Mouse (Mus musculus) CH12.LX (cell line): ENCODE measurements around the gene Tmem59l. TPM values are rescaled to one million over a fixed set of nuclear protein-coding genes. Genes with fewer than 3 reads are reported as not detected.

ENCODE experiments used
- DNase-seq: peaks from one replicate; pipeline ENCODE4 v3.0.0-alpha.2; 2013; ENCODE audit errors: extremely low read depth
- H3K27ac ChIP-seq: 2 replicates; pipeline ENCODE4 v1.5.1; 2012; ENCODE audit warnings: low read depth, mild to moderate bottlenecking, control low read depth, moderate library complexity; ENCODE audit not compliant: insufficient read depth
- H3K27me3 ChIP-seq: replicated peaks from 2 replicates; pipeline ENCODE3; 2012; ENCODE audit warnings: inconsistent platforms
- H3K36me3 ChIP-seq, 2 experiments: replicated peaks in 1 of 2; 2 replicates each; pipeline versions ENCODE3 to v1.6.1; 2012; ENCODE audit warnings: inconsistent platforms in 1 of 2, low read length in 1 of 2, mild to moderate bottlenecking in 1 of 2, mixed read lengths in 1 of 2, moderate library complexity in 1 of 2; ENCODE audit not compliant: control insufficient read depth in 1 of 2, insufficient read depth in 1 of 2
- H3K4me1 ChIP-seq, 2 experiments: 2 replicates each; pipeline ENCODE4 v1.6.1; 2012; ENCODE audit warnings: inconsistent platforms in 1 of 2, moderate library complexity in 1 of 2; ENCODE audit not compliant: insufficient read depth in 2 of 2, control insufficient read depth in 1 of 2
- H3K4me2 ChIP-seq: 2 replicates; pipeline ENCODE4 v1.6.1; 2012; ENCODE audit warnings: low read depth, mild to moderate bottlenecking, control low read depth; ENCODE audit not compliant: poor library complexity, insufficient read depth, severe bottlenecking
- H3K4me3 ChIP-seq, 3 experiments: fragments of 150-350 bp in 1 of 3; sonication (generic) in 1 of 3; replicated peaks in 1 of 3; 2 replicates each; pipeline versions ENCODE3 to v1.5.1; 2011 to 2012; ENCODE audit warnings: low read depth in 2 of 3, low read length in 2 of 3, mild to moderate bottlenecking in 2 of 3, moderate library complexity in 2 of 3, control low read depth in 1 of 3, improper control_type of control experiment in 1 of 3, inconsistent platforms in 1 of 3, mixed read lengths in 1 of 3; ENCODE audit not compliant: poor library complexity in 1 of 3
- H3K79me2 ChIP-seq: replicated peaks from 2 replicates; pipeline ENCODE4 v1.6.1; 2012; ENCODE audit warnings: mild to moderate bottlenecking, moderate library complexity; ENCODE audit not compliant: control insufficient read depth, poor library complexity, insufficient read depth, severe bottlenecking; ENCODE audit errors: extremely low read depth
- H3K9ac ChIP-seq: 2 replicates; pipeline ENCODE4 v1.6.1; 2012; ENCODE audit warnings: low read depth, mild to moderate bottlenecking, control low read depth, moderate library complexity; ENCODE audit not compliant: insufficient read depth
- H3K9me3 ChIP-seq: replicated peaks from 2 replicates; pipeline ENCODE3; 2012; ENCODE audit warnings: low read length, inconsistent platforms, mixed read lengths
- CHD1 ChIP-seq: IDR thresholded peaks from 2 replicates; pipeline ENCODE4 v1.6.1; 2012; ENCODE audit warnings: low read depth, low read length, improper control_type of control experiment, inconsistent platforms
- CTCF ChIP-seq, 2 experiments: IDR thresholded peaks in 1 of 2; conservative IDR thresholded peaks in 1 of 2; 2 replicates each; pipeline ENCODE4 v1.5.1; 2011 to 2012; ENCODE audit warnings: low read depth in 2 of 2, low read length in 2 of 2, improper control_type of control experiment in 1 of 2, inconsistent platforms in 1 of 2, mild to moderate bottlenecking in 1 of 2, moderate library complexity in 1 of 2
- E2F4 ChIP-seq: IDR thresholded peaks from 2 replicates; pipeline ENCODE4 v1.6.1; 2011; ENCODE audit warnings: low read depth, low read length, improper control_type of control experiment; ENCODE audit not compliant: insufficient replicate concordance
- ELF1 ChIP-seq: IDR thresholded peaks from 2 replicates; pipeline ENCODE4 v1.6.1; 2014; ENCODE audit warnings: low read depth, mild to moderate bottlenecking, inconsistent platforms, low read length, improper control_type of control experiment
- ETS1 ChIP-seq: conservative IDR thresholded peaks from 2 replicates; pipeline ENCODE4 v1.6.1; 2012; ENCODE audit warnings: low read depth, mild to moderate bottlenecking, inconsistent platforms, low read length, improper control_type of control experiment, moderate library complexity
- GABPA ChIP-seq: IDR thresholded peaks from 2 replicates; pipeline ENCODE4 v1.6.1; 2012; ENCODE audit warnings: low read depth, low read length, improper control_type of control experiment, inconsistent platforms; ENCODE audit not compliant: insufficient replicate concordance
- KAT2A ChIP-seq: IDR thresholded peaks from 2 replicates; pipeline ENCODE4 v1.6.1; 2012; ENCODE audit warnings: low read length, improper control_type of control experiment, inconsistent platforms; ENCODE audit not compliant: insufficient replicate concordance
- MXI1 ChIP-seq: IDR thresholded peaks from 2 replicates; pipeline ENCODE4 v1.6.1; 2011; ENCODE audit warnings: mild to moderate bottlenecking, low read depth, low read length, improper control_type of control experiment
- MYC ChIP-seq: IDR thresholded peaks from 2 replicates; pipeline ENCODE4 v1.6.1; 2011; ENCODE audit warnings: low read depth, mild to moderate bottlenecking, improper control_type of control experiment, low read length
- NRF1 ChIP-seq: IDR thresholded peaks from 2 replicates; pipeline ENCODE4 v1.6.1; 2014; ENCODE audit warnings: low read depth, mild to moderate bottlenecking, inconsistent platforms, low read length, improper control_type of control experiment, moderate library complexity
- PAX5 ChIP-seq: IDR thresholded peaks from 2 replicates; pipeline ENCODE4 v1.6.1; 2012; ENCODE audit warnings: low read length, inconsistent platforms, mixed read lengths
- POLR2AphosphoS2 ChIP-seq: IDR thresholded peaks from 2 replicates; pipeline ENCODE4 v1.6.1; 2011; ENCODE audit warnings: low read depth, low read length, improper control_type of control experiment
- SIN3A ChIP-seq: IDR thresholded peaks from 2 replicates; pipeline ENCODE4 v1.6.1; 2012; ENCODE audit warnings: low read length, improper control_type of control experiment, inconsistent platforms
- TCF12 ChIP-seq: IDR thresholded peaks from 2 replicates; pipeline ENCODE4 v1.6.1; 2014; ENCODE audit warnings: low read depth, mild to moderate bottlenecking, inconsistent platforms, low read length, improper control_type of control experiment
- ZC3H11A ChIP-seq: IDR thresholded peaks from 2 replicates; pipeline ENCODE4 v1.6.1; 2012; ENCODE audit warnings: low read depth, mild to moderate bottlenecking, inconsistent platforms, low read length, improper control_type of control experiment
- ZNF384 ChIP-seq: IDR thresholded peaks from 2 replicates; pipeline ENCODE4 v1.6.1; 2012; ENCODE audit warnings: low read depth, low read length, improper control_type of control experiment, inconsistent platforms
- dilution Hi-C: fragments of 300-500 bp; cut with MboI; formaldehyde crosslinking; loops from 2 replicates; pipeline ENCODE4 v1.14.3; 2020; ENCODE audit warnings: low sequenced_read_pairs; ENCODE audit not compliant: extremely low pct_unique_long_range_greater_than_20kb, extremely low pct_ligation_motif_present
- in situ Hi-C: fragments of 300-500 bp; cut with MboI; formaldehyde crosslinking; loops from 3 replicates; pipeline ENCODE4 v1.14.3; 2019; ENCODE audit warnings: low sequenced_read_pairs, low pct_ligation_motif_present, low pct_unique_long_range_greater_than_20kb, mixed read lengths
- polyA plus RNA-seq: library from polyadenylated mRNA; unstranded; fragments of >175 nt; gene quantifications from 2 replicates; pipeline ENCODE4 v1.2.1, GENCODE M21; 2012; ENCODE audit warnings: low read depth; ENCODE audit not compliant: insufficient read length
- total RNA-seq, 2 experiments: library from RNA; depleted of rRNA; stranded (reverse); fragments of 300-350 nt in 1 of 2; fragments of >200 nt in 1 of 2; gene quantifications; 2 replicates each; pipeline ENCODE4 v1.2.3; 2012 to 2014

The Tmem59l gene
- total and polyA plus RNA-seq, 3 experiments: not detected

DNA sequence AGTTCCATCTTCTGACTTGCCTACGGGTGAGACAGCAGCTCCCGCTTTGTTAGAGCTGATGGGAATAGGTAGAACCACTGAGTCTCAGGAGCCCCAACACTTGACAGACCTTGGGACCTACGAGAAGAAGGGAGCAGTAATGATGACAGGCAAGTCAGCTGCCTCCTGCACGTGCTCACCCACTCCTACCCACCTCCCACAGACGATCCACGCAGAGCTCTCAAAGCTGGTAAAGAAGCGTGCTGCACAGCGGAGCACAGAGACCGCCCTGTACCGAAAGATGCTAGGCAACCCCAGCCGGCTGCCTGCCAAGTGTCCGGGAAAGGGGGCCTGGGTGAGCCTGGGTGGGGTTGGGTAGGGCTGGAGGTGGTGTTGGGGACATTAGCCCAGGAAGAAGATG lies 47.1 kb upstream of the Tmem59l start:
- Histone ChIP-seq H3K9me3 (no peaks in the 10 kb centered on the region), H3K79me2 (peaks cover under 1% of the 10 kb centered on the region; the same call in 1 of the 2 replicates), H3K4me3 (no peak overlapping the region), H3K36me3 (peaks cover 64 to 79% of the 10 kb centered on the region in 2 experiments), H3K27ac (no peak overlapping the region), H3K27me3 (no peaks in the 10 kb centered on the region), H3K4me1 (peaks cover 2 to 25% of the 10 kb centered on the region in 2 experiments), H3K4me2 (no peak overlapping the region), H3K9ac (no peak overlapping the region)
- in situ Hi-C loops: no loop called here
- dilution Hi-C loops: no loop called here
- no peak for TF ChIP-seq ETS1
- TF ChIP-seq MXI1: no peak
- no peak for TF ChIP-seq GABPA
- TF ChIP-seq SIN3A: no peak
- no peak for TF ChIP-seq TCF12
- TF ChIP-seq MYC: no peak
- TF ChIP-seq ZC3H11A: no peak
- TF ChIP-seq E2F4: no peak
- no peak for TF ChIP-seq NRF1
- no peak for TF ChIP-seq ELF1
- TF ChIP-seq POLR2AphosphoS2: no peak
- no peak for TF ChIP-seq ZNF384
- TF ChIP-seq KAT2A: no peak
- TF ChIP-seq PAX5: no peak
- no peak for TF ChIP-seq CHD1
- no peak for DNase-seq

- H3K27me3 ChIP-seq: no peaks in the 10 kb centered on the region
- no peak overlapping the region for H3K9ac ChIP-seq
- no peak overlapping the region for H3K4me2 ChIP-seq
- in situ Hi-C loops (no loop called here), dilution Hi-C loops (no loop called here)
- H3K9me3 ChIP-seq: no peaks in the 10 kb centered on the region
- H3K4me1 ChIP-seq: peaks cover 9 to 25% of the 10 kb centered on the region in 2 experiments
- no peak overlapping the region for H3K4me3 ChIP-seq
- peaks cover 4% of the 10 kb centered on the region for H3K79me2 ChIP-seq
- DNase-seq: no peak
- no peak overlapping the region for H3K27ac ChIP-seq
- H3K36me3 ChIP-seq: peaks cover 52 to 61% of the 10 kb centered on the region in 2 experiments
- no peak for TF ChIP-seq TCF12
- TF ChIP-seq CTCF (conservative IDR thresholded peaks at IDR 0.05 in 1 of 2, IDR thresholded peaks at IDR 0.05 in 1 of 2; ENCODE audit: low read depth in 2 of 2, low read length in 2 of 2): peak in 1 of 2 experiments; percentile 33; a peak in 2 of 4 replicates
- TF ChIP-seq ZNF384: peak; percentile 57; the same call in 1 of the 2 replicates
These were observed 43.2 kb upstream of the Tmem59l start for GRCm38 (mm10) chr8:70530314-70530713.
